Mouse (Mus musculus) testis, adult 2 months (tissue): Measurements from ENCODE around the gene Plcb3.

Experiments used
- CTCF ChIP-seq: fragments of 200-500 bp; IDR thresholded peaks from 2 replicates; pipeline ENCODE4 v1.5.1; 2012; ENCODE audit warnings: low read depth, mild to moderate bottlenecking, inconsistent platforms, low read length, moderate library complexity; ENCODE audit not compliant: control insufficient read depth, insufficient read depth, insufficient replicate concordance
- POLR2A ChIP-seq: fragments of 200-500 bp; IDR thresholded peaks from 2 replicates; pipeline ENCODE4 v1.6.1; 2012; ENCODE audit warnings: low read depth, mild to moderate bottlenecking, inconsistent platforms, low read length, moderate library complexity; ENCODE audit not compliant: control insufficient read depth

DNA sequence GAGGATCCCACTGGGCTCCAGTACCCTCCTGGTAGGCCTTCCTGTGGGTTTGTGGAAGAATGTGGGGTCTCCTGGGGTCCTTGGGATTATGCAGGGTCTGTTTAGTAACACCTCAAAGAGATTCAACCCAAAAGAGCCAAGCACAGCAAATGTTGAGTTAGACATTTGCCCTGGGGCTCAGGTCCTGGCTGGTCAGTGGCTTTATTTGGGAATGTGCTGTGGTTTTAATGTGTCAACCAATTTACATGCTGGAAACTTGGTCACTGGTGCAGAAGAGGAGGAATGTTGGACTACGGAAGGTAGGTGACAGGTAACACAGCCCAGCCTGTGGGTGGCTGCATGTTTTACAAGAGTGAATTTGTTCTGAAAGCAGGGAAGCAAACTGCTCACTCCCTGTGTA lies 73.2 kb downstream of the Plcb3 start:
- TF ChIP-seq CTCF: no peak
- TF ChIP-seq POLR2A: no peak
